Mouse (Mus musculus): Measurements from ENCODE around the gene Smok2b.
"Not testable (repeated sequence)": the region's sequence is repeated elsewhere in the genome, so short reads cannot be mapped to it uniquely, and the experiment has no call there.

DNA sequence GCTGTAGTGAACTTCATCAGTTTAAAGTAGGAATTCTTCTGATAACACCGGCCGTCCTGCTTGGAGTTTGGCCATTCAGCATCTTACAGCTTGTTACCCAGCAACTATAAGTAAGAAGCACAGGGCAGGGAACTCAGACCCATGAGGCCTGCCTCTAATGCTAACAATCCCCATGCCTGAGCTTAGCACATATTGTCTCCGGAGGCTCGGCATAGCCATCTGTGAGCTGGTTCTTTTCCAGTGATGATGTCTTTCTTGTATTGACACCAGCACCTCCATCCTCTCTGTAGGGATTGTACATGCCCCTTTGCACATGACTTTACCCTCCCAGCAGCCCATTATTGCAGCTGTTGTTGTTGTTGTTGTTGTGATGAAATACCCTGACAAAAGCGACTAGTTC lies 45.5 kb upstream of the Smok2b start:
- not testable (repeated sequence) for TF ChIP-seq CTCF, POLR2A (IDR thresholded peaks at IDR 0.05; ENCODE audit: extremely low read depth, insufficient read depth, low read length)
